Mouse (Mus musculus) embryonic fibroblast, embryonic 13.5 days (primary cell): ENCODE results near the gene Scamp1. TPM values are rescaled to one million over a fixed set of nuclear protein-coding genes. Genes with fewer than 3 reads are reported as not detected.

ENCODE experiments used
- H3K27ac ChIP-seq: 2 replicates; pipeline ENCODE4 v1.5.1; 2012; ENCODE audit warnings: low read length, control low read depth, inconsistent platforms; ENCODE audit not compliant: insufficient read depth
- H3K4me1 ChIP-seq: 2 replicates; pipeline ENCODE4 v1.6.1; 2011; ENCODE audit warnings: low read length; ENCODE audit not compliant: control insufficient read depth, insufficient read depth
- H3K4me3 ChIP-seq: 2 replicates; pipeline ENCODE4 v1.5.1; 2011; ENCODE audit warnings: mild to moderate bottlenecking, control low read depth, low read length; ENCODE audit not compliant: insufficient read depth
- CTCF ChIP-seq: IDR thresholded peaks from 2 replicates; pipeline ENCODE4 v1.5.1; 2011; ENCODE audit warnings: mild to moderate bottlenecking, control low read depth, low read length, moderate library complexity, borderline replicate concordance; ENCODE audit not compliant: insufficient read depth
- POLR2A ChIP-seq: IDR thresholded peaks from 2 replicates; pipeline ENCODE4 v1.6.1; 2011; ENCODE audit warnings: low read depth, mild to moderate bottlenecking, control low read depth, low read length, moderate library complexity
- polyA plus RNA-seq: library from polyadenylated mRNA; stranded (reverse); fragments of >200 nt; gene quantifications from 2 replicates; pipeline ENCODE4 v1.2.4, GENCODE M21; 2011; ENCODE audit warnings: low read depth; ENCODE audit not compliant: missing spikeins, insufficient read length

The Scamp1 gene
- polyA plus RNA-seq, 1 experiment, result 29.0 TPM

DNA sequence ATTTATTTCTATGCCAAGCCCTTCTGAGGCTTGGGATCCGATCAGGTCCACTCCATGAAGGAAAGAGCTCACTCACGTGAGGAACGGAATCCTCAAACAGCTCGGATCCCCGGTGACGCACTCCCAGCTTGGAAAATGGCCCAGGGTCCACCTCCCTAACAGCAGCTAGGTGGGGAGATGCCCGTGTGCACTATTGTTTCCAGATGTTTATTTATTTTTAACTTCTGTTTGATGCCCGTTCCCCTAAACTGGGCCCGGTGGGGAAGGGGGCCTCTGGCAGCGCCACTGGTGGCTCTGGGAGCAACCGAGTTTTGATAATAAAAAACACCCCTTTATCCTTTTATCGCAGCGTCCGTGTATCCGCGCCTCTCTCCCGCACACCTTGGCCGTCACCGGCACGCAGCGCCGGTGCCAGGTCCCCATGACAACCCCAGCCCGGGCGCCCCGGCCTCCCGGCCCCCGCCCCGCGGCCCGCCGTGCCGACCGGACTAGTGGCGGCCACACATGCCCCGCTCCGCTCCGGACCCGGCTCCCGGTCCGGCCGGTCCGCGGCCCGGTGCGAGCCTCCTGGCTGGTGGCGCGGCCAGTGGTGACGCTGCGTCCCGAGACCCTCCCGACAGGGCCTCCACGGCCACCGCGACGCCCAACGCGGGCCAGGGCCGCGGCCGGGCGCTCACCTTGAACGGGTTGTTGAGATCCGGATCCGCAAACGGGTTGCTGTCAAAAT is 951 bp downstream of the Scamp1 start:
- TF ChIP-seq CTCF, result no peak
- TF ChIP-seq POLR2A, result no peak
- H3K4me1 ChIP-seq, result peaks cover 3% of the 10 kb centered on the region; the same call in 1 of the 2 replicates
- no peak overlapping the region for H3K27ac ChIP-seq
- H3K4me3 ChIP-seq, result peak overlapping the region; percentile 83

DNA sequence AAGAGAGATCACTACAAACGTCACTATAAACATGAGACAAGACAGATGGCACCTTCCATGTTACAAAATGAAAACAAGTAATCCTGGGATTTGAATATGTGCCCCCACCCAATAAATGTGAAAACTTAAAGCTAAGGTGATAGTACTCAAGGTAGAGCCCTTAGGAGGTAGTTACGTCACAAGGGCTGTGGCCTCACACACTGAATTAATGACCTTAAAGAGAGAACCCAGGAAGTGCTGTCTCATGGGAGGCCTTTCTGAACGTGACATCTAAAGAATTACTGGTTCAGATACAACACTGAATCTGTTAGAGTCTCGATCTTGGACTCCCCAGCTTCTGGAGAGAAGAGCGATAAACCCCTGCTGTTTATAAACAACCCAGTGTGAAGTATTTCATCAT is 6.2 kb downstream of the Scamp1 start:
- Histone ChIP-seq H3K4me3 (no peak overlapping the region), H3K27ac (no peak overlapping the region), H3K4me1 (peaks cover 3% of the 10 kb centered on the region; the same call in 1 of the 2 replicates)
- TF ChIP-seq POLR2A (no peak), CTCF (no peak)

DNA sequence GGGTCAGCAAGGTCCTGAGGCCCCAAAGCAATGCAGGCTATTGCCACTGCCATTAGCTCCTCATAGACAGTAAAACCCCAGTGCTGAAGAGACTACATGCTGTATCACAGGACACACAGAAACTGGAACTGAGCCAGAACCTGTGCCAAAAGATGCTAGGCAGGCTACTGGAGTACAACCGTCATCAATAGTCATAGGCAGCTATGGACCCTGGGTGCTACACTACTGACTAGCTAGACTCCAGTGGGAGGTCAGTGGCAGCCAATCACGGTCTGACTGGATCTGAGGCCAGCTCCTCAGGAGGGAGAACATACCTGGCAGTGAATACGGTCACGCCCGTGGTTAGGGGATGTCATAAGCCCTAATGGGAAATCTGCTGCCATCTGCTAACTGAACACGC is 14.4 kb downstream of the Scamp1 start:
- TF ChIP-seq POLR2A (no peak), CTCF (no peak)
- H3K4me3 ChIP-seq, result no peak overlapping the region
- H3K27ac ChIP-seq, result no peak overlapping the region
- no peaks in the 10 kb centered on the region for H3K4me1 ChIP-seq

DNA sequence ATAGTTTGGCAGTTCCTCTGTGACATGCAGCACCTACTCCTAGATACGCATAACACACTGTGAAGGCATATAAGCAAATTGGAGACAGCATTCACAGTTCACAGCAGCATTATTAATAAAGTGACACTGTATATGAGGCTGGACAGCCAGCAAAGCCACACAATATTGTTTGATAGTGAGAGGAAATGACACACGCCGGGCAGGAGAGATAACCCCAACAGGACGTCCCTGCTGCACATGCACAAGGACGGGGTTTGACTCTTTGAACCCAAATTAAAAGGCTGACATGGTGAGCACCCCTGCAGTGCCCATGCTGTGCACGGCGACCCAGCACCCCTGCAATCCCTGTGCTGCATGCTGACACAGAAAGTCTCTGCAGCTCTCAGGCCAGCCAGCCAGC is 17.5 kb downstream of the Scamp1 start:
- no peaks in the 10 kb centered on the region for H3K4me1 ChIP-seq
- no peak overlapping the region for H3K4me3 ChIP-seq
- TF ChIP-seq POLR2A, result no peak
- no peak for TF ChIP-seq CTCF
- H3K27ac ChIP-seq, result no peak overlapping the region

DNA sequence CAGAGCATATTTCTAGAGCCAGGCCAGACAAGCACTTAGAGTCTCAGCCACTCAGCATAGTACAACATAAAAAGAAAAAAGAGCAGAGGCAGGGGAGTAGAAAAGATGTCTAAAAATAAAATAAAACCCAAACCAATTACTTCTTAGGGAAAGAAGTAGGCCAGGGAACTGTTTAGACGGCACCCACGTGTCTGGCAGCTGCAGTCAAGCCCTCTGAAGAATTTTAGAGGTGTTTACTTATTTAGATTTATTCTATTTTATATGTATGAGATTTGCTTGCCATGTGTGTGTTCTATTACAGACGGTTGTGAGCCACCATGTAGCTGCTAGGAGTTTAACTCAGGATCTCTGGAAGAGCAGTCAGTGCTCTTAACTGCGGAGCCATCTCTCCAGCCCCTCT is 18.5 kb downstream of the Scamp1 start:
- TF ChIP-seq POLR2A, result no peak
- no peak for TF ChIP-seq CTCF
- Histone ChIP-seq H3K27ac (no peak overlapping the region), H3K4me3 (no peak overlapping the region), H3K4me1 (peaks cover 4% of the 10 kb centered on the region)

DNA sequence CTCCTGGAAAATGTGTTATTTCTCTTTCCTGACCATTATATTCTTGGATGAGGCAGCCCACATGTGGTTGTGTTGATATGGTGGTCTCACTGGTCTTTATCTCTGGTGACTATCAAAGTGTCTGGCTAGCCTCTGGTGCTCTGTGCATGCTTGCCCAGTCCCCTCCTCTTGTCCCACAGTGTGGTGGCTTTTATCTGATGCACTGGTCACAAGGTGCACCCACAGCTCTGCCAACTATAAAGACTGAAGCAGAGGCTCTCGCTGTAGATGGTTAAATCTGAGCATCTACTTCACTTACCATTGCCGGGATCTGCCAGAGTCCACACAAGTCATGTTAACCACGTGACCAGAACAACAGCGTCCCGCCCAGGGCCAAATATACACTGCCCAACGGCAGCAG is 19.1 kb downstream of the Scamp1 start:
- no peak overlapping the region for H3K4me3 ChIP-seq
- H3K4me1 ChIP-seq, result peaks cover 8% of the 10 kb centered on the region
- no peak for TF ChIP-seq CTCF
- no peak for TF ChIP-seq POLR2A
- no peak overlapping the region for H3K27ac ChIP-seq

DNA sequence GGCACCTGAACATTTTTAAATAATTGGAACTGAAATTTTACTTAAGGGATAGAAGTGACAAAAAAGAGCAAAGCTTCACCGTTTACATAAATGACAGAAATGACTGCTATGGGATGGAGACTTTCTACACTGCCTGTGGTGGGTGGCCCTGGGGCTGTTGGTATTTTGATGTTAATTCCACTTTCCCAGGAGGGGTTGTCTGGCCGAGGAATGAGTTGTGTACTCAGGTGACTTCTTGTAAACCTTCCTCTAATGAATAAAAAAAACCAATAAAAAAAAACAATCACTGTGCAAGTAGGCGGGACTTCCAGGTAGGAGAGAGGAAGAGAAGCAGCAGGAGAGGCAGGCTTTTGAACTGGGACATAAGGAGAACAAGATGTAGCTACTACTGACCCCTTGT is 20.4 kb downstream of the Scamp1 start:
- no peak overlapping the region for H3K27ac ChIP-seq
- peaks cover 8% of the 10 kb centered on the region for H3K4me1 ChIP-seq
- H3K4me3 ChIP-seq, result no peak overlapping the region
- TF ChIP-seq POLR2A (no peak), CTCF (no peak)

DNA sequence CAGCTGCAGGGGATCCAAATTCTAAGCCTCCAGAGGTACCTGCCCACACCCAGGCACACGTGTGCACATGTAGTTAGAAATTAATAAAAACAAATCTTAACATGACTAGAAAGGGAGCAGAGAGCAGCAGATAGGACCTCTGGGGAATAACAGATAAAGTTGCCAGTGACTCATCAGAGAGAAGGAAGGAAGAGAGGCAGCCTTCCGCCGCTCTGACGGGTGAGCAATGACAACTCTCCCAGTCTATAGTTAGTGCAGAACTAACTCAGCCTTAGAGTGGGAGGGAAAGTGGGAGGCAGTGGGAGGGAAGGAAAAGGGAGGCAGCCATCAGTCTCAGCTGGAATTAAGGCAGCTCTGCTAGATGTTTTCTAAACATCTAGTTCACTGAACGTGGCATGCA is 21.7 kb downstream of the Scamp1 start:
- H3K4me3 ChIP-seq, result no peak overlapping the region
- TF ChIP-seq POLR2A (no peak), CTCF (no peak)
- peaks cover 8% of the 10 kb centered on the region for H3K4me1 ChIP-seq
- H3K27ac ChIP-seq, result no peak overlapping the region

DNA sequence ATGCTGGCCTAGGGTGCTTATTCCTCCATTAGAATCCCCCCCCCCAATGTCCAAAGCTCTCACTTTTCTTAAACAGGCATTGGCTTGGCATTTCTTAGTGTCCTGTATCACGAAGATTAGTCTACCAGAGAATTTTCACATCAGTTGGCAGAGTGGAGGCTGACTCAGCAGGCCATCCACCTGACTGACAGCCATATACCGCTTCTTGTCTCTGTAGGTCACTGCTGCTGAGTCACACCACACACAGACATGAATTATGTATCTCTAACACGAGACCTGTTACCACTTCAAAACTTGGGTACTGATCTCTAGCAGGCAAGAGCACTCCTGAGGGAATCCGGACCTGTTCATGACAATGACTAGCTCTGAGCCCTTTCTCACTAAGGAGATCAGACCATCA is 23.1 kb downstream of the Scamp1 start:
- H3K4me1 ChIP-seq, result peaks cover 8% of the 10 kb centered on the region
- H3K4me3 ChIP-seq, result no peak overlapping the region
- TF ChIP-seq POLR2A, result no peak
- TF ChIP-seq CTCF, result no peak
- no peak overlapping the region for H3K27ac ChIP-seq

DNA sequence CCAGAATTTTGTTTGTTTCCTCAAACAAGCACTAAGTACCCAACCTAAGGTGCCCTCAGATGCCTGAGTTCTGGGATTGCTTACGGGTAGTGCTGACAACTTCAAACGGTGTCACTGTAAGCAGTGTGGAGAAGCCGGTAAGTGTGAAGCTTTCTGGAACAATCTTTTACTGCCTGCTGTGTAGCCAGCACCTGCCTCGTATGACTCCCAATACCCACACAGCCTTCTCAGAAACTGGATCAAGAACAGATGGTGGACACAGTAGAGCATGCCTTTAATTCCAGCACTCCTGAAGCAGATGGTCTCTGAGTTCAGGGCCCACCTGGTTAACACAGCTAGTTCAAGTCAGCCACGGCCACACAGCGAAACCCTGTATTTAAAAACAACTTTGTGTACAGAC is 24.0 kb downstream of the Scamp1 start:
- TF ChIP-seq CTCF, result no peak
- no peak for TF ChIP-seq POLR2A
- no peak overlapping the region for H3K27ac ChIP-seq
- H3K4me3 ChIP-seq, result no peak overlapping the region
- H3K4me1 ChIP-seq, result peaks cover 8% of the 10 kb centered on the region

DNA sequence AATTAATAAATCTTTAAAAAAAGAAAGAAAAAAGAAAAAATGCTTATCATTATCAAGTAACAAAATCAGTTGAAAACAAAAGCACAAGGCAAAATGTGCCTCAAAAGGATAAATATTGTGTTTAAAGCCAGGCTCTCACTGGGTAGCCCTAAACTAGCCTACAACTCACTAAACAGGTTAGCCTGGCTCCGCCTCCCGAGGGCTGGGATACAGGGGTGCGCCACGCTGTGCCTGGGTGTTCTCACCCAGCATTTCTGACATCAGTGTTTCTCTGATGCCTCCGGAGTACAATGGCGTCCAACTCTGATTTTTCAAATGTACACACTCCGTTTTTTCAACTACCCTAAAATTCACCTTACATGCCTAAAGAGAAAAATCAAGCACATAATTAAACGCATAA is 24.7 kb downstream of the Scamp1 start:
- no peak overlapping the region for H3K27ac ChIP-seq
- no peak for TF ChIP-seq POLR2A
- no peak overlapping the region for H3K4me3 ChIP-seq
- peaks cover 8% of the 10 kb centered on the region for H3K4me1 ChIP-seq
